Mouse (Mus musculus): ENCODE measurements around the gene Hist1h1c.
A peak's percentile ranks its signal among the peaks of the same experiment; 100 is the strongest.
"Not testable (repeated sequence)": the region's sequence is repeated elsewhere in the genome, so short reads cannot be mapped to it uniquely, and the experiment has no call there.

The Hist1h1c gene

GRCm38 (mm10) chr13:23738677-23739068, at the start of gene Hist1h1c:
TSS of gene Hist1h1c (plus strand) at chr13:23738808.
- DNase-seq, result peak; percentile 85

- no peak for DNase-seq
Observed at GRCm38 (mm10) chr13:23688956-23689355, 49.7 kb upstream of the Hist1h1c start.

- DNase-seq, result no peak
Observed at GRCm38 (mm10) chr13:23689459-23689858, 49.1 kb upstream of the Hist1h1c start.

- no peak for DNase-seq
Observed at GRCm38 (mm10) chr13:23693856-23694440, 44.7 kb upstream of the Hist1h1c start.

- no peak for DNase-seq
Observed at GRCm38 (mm10) chr13:23694956-23695355, 43.7 kb upstream of the Hist1h1c start.

GRCm38 (mm10) chr13:23695514-23695913, 43.1 kb upstream of the Hist1h1c start, which contains the start of gene Hist1h1t:
TSS of gene Hist1h1t (plus strand) at chr13:23695814.
- no peak for DNase-seq

GRCm38 (mm10) chr13:23696061-23696474, 42.5 kb upstream of the Hist1h1c start:
- peak; percentile 23 for DNase-seq

GRCm38 (mm10) chr13:23697491-23698299, 40.9 kb upstream of the Hist1h1c start:
- peak; percentile 32 for DNase-seq

GRCm38 (mm10) chr13:23698300-23698693, 40.3 kb upstream of the Hist1h1c start, which contains the start of gene Hist1h4c:
TSS of gene Hist1h4c (minus strand) at chr13:23698454.
- peak; percentile 99 for DNase-seq

- no peak for DNase-seq
Observed at GRCm38 (mm10) chr13:23698996-23699395, 39.6 kb upstream of the Hist1h1c start.

GRCm38 (mm10) chr13:23699767-23700166, 38.8 kb upstream of the Hist1h1c start:
- no peak for DNase-seq

GRCm38 (mm10) chr13:23700786-23701520, 37.7 kb upstream of the Hist1h1c start:
- peak; percentile 70 for DNase-seq

- no peak for DNase-seq
Observed at GRCm38 (mm10) chr13:23702220-23702619, 36.4 kb upstream of the Hist1h1c start.

GRCm38 (mm10) chr13:23702801-23703200, 35.8 kb upstream of the Hist1h1c start:
- DNase-seq, result not testable (repeated sequence)

GRCm38 (mm10) chr13:23705751-23706356, 32.8 kb upstream of the Hist1h1c start:
- DNase-seq, result no peak

- no peak for DNase-seq
Observed at GRCm38 (mm10) chr13:23706771-23707170, 31.8 kb upstream of the Hist1h1c start.

- no peak for DNase-seq
Observed at GRCm38 (mm10) chr13:23708041-23708440, 30.6 kb upstream of the Hist1h1c start.

- DNase-seq, result no peak
Observed at GRCm38 (mm10) chr13:23708654-23709053, 30.0 kb upstream of the Hist1h1c start.

- DNase-seq, result no peak
Observed at GRCm38 (mm10) chr13:23709714-23710373, 28.8 kb upstream of the Hist1h1c start.

GRCm38 (mm10) chr13:23710374-23711089, 28.1 kb upstream of the Hist1h1c start, which contains the start of gene Hfe:
TSS of gene Hfe (minus strand) at chr13:23710854.
- DNase-seq, result no peak

- DNase-seq, result no peak
Observed at GRCm38 (mm10) chr13:23716261-23717042, 22.2 kb upstream of the Hist1h1c start.
